ENCODE assay signal across 15 mouse cellular contexts in genomic region chr4:26508004-26508403, GRCm38 (mm10).
"Had no signal": no experiment of that assay in that cellular context is flagged by ENCODE, and none has a peak within 500 bp of the region (broad histone marks: within the 10 kb centered on the region; RNA-seq: fewer than 3 reads in every experiment).

No protein-coding gene starts in this region.

- DNase-seq: lung, adult 18-20 months; lung, embryonic 14.5 days; lung, postnatal 10 days; lung, postnatal 4 days; midbrain, embryonic 14.5 days; right cerebral cortex, postnatal 14 days; thymus, adult 2 months; thymus, postnatal 25 days; thymus, postnatal 4 days had no signal

- H3K36me3 ChIP-seq: midbrain, embryonic 10.5 days; midbrain, embryonic 12.5 days; neural tube, embryonic 12.5 days; stomach, embryonic 15.5 days had no signal

- H3K4me2 ChIP-seq: lung, embryonic 14.5 days; midbrain, embryonic 12.5 days; neural tube, embryonic 12.5 days; stomach, embryonic 15.5 days had no signal

- H3K4me1 ChIP-seq: midbrain, embryonic 10.5 days; midbrain, embryonic 12.5 days; neural tube, embryonic 12.5 days; stomach, embryonic 15.5 days had no signal

- H3K27ac ChIP-seq: midbrain, embryonic 10.5 days; midbrain, embryonic 12.5 days; neural tube, embryonic 12.5 days; stomach, embryonic 15.5 days; stomach, postnatal 0 days had no signal

- H3K9ac ChIP-seq: lung, embryonic 14.5 days; midbrain, embryonic 12.5 days; neural tube, embryonic 12.5 days; stomach, embryonic 15.5 days had no signal

- H3K9me3 ChIP-seq: midbrain, embryonic 10.5 days; midbrain, embryonic 12.5 days; neural tube, embryonic 12.5 days; stomach, embryonic 15.5 days had no signal

- ATAC-seq: midbrain, embryonic 16.5 days had no signal

- H3K4me3 ChIP-seq: midbrain, embryonic 10.5 days; midbrain, embryonic 12.5 days; neural tube, embryonic 12.5 days; stomach, embryonic 15.5 days had no signal

- H3K27me3 ChIP-seq: midbrain, embryonic 12.5 days; neural tube, embryonic 12.5 days; stomach, embryonic 15.5 days had no signal
